Mouse (Mus musculus) layer of hippocampus, adult 2 months (tissue): ENCODE measurements around the gene Nudt22. TPM values are rescaled to one million over a fixed set of nuclear protein-coding genes. Genes with fewer than 3 reads are reported as not detected.

ENCODE experiments used
- DNase-seq, 2 experiments: peaks; one replicate each; pipeline ENCODE4 v3.0.0; 2022; ENCODE audit warnings: low spot score in 2 of 2
- H3K27ac ChIP-seq: fragments of 200-600 bp; 2 replicates; pipeline ENCODE4 v1.8.1; 2022
- H3K4me3 ChIP-seq: fragments of 200-600 bp; 2 replicates; pipeline ENCODE4 v1.8.1; 2022; ENCODE audit warnings: mild to moderate bottlenecking
- CTCF ChIP-seq: fragments of 200-600 bp; conservative IDR thresholded peaks from 2 replicates; pipeline ENCODE4 v1.8.1; 2022; ENCODE audit warnings: antibody characterized with exemption, mild to moderate bottlenecking, moderate library complexity
- total RNA-seq, 2 experiments: library from RNA; stranded (reverse); gene quantifications; 2 replicates each; pipeline ENCODE4 v1.2.3; 2021

Gene Nudt22
- total RNA-seq, 2 experiments from 2014 or later, result 13.2 to 15.5 TPM

GRCm38 (mm10) chr19:6970460-6971085 is 25.3 kb downstream of the Nudt22 start:
- TF ChIP-seq CTCF, result no peak
- Histone ChIP-seq H3K27ac (peak overlapping the region; percentile 15; the same call in 1 of the 2 replicates), H3K4me3 (peak overlapping the region; percentile 30; the same call in 1 of the 2 replicates)
- DNase-seq, result no peak

- peak overlapping the region; percentile 72; the same call in 1 of the 2 replicates for H3K27ac ChIP-seq
- peak overlapping the region; percentile 53 for H3K4me3 ChIP-seq
- TF ChIP-seq CTCF, result peak; percentile 75
- DNase-seq, result peak in 1 of 2 experiments; percentile 64
Observed at GRCm38 (mm10) chr19:6969665-6970381, 26.1 kb downstream of the Nudt22 start.

- H3K27ac ChIP-seq, result peak overlapping the region; percentile 72; the same call in 1 of the 2 replicates
- no peak for DNase-seq
- peak overlapping the region; percentile 53 for H3K4me3 ChIP-seq
- no peak for TF ChIP-seq CTCF
Observed at GRCm38 (mm10) chr19:6969291-6969664, 26.6 kb downstream of the Nudt22 start.

GRCm38 (mm10) chr19:6968491-6969271 is 27.2 kb downstream of the Nudt22 start:
- H3K4me3 ChIP-seq, result peak overlapping the region; percentile 53
- no peak for TF ChIP-seq CTCF
- peak overlapping the region; percentile 72; the same call in 1 of the 2 replicates for H3K27ac ChIP-seq
- DNase-seq, result no peak

- DNase-seq, result no peak
- H3K27ac ChIP-seq, result no peak overlapping the region
- TF ChIP-seq CTCF, result no peak
- H3K4me3 ChIP-seq, result no peak overlapping the region
Observed at GRCm38 (mm10) chr19:6956461-6956860, 39.5 kb downstream of the Nudt22 start.

GRCm38 (mm10) chr19:6955424-6955823 is 40.5 kb downstream of the Nudt22 start:
- DNase-seq, result no peak
- Histone ChIP-seq H3K4me3 (no peak overlapping the region), H3K27ac (no peak overlapping the region)
- TF ChIP-seq CTCF, result no peak

GRCm38 (mm10) chr19:6954046-6954445 is 41.9 kb downstream of the Nudt22 start:
- Histone ChIP-seq H3K4me3 (no peak overlapping the region), H3K27ac (0 out of 2 replicates have a peak overlapping the region, but pooled peaks have one; percentile 2)
- no peak for DNase-seq
- peak; percentile 61 for TF ChIP-seq CTCF

- no peak for TF ChIP-seq CTCF
- no peak for DNase-seq
- peak overlapping the region; percentile 66 for H3K4me3 ChIP-seq
- H3K27ac ChIP-seq, result peak overlapping the region; percentile 97
Observed at GRCm38 (mm10) chr19:6952712-6953037, 43.2 kb downstream of the Nudt22 start.

- Histone ChIP-seq H3K4me3 (peak overlapping the region; percentile 66), H3K27ac (peak overlapping the region; percentile 97)
- TF ChIP-seq CTCF, result no peak
- DNase-seq, result peak; percentile 66 to 77
Observed at GRCm38 (mm10) chr19:6951994-6952711, 43.8 kb downstream of the Nudt22 start.

GRCm38 (mm10) chr19:6951381-6951968 is 44.4 kb downstream of the Nudt22 start:
- H3K27ac ChIP-seq, result peak overlapping the region; percentile 97
- DNase-seq, result peak; percentile 92 to 97
- no peak for TF ChIP-seq CTCF
- H3K4me3 ChIP-seq, result peak overlapping the region; percentile 66

GRCm38 (mm10) chr19:6950613-6951153 is 45.2 kb downstream of the Nudt22 start:
- Histone ChIP-seq H3K4me3 (peak overlapping the region; percentile 66), H3K27ac (peak overlapping the region; percentile 97)
- TF ChIP-seq CTCF, result no peak
- DNase-seq, result peak; percentile 63

GRCm38 (mm10) chr19:6949951-6950350 is 46.0 kb downstream of the Nudt22 start:
- Histone ChIP-seq H3K4me3 (peak overlapping the region; percentile 66), H3K27ac (peak overlapping the region; percentile 97; the same call in 1 of the 2 replicates)
- no peak for DNase-seq
- TF ChIP-seq CTCF, result no peak
